In genomic region chr13:93628861-93629260, GRCm38 (mm10) we compare ENCODE assay signal across 30 mouse cellular contexts. TPM values are rescaled to one million over a fixed set of nuclear protein-coding genes. Genes with fewer than 3 reads are reported as not detected.
"Had no signal": no experiment of that assay in that cellular context is flagged by ENCODE, and none has a peak within 500 bp of the region (broad histone marks: within the 10 kb centered on the region; RNA-seq: fewer than 3 reads in every experiment).

No protein-coding gene starts in this region.

- DNase-seq: kidney, adult 8-10 months; kidney, postnatal 25 days; layer of hippocampus, adult 9-11 months; liver; lung, adult 18-20 months; lung, postnatal 10 days; lung, postnatal 36 days; retina, postnatal 1 day; right cerebral cortex, postnatal 25 days; spleen, adult 18-20 months; thymus, adult 18-20 months; thymus, postnatal 36 days had no signal

- H3K9me3 ChIP-seq: limb, embryonic 10.5 days; limb, embryonic 13.5 days; liver, embryonic 12.5 days; liver, embryonic 15.5 days; lung, embryonic 15.5 days; megakaryocyte, embryonic 14.5 days; midbrain, embryonic 10.5 days; midbrain, embryonic 13.5 days; neural tube, embryonic 13.5 days; stomach, embryonic 15.5 days had no signal

- H3K4me1 ChIP-seq: liver, embryonic 12.5 days; liver, embryonic 15.5 days; lung, embryonic 15.5 days; megakaryocyte, embryonic 14.5 days; midbrain, embryonic 13.5 days; neural tube, embryonic 13.5 days; stomach, embryonic 15.5 days had no signal

- H3K4me2 ChIP-seq: limb, embryonic 13.5 days; liver, embryonic 12.5 days; liver, embryonic 15.5 days; lung, embryonic 15.5 days; midbrain, embryonic 13.5 days; neural tube, embryonic 13.5 days; stomach, embryonic 15.5 days had no signal

- H3K27ac ChIP-seq: layer of hippocampus, adult 2 months; limb, embryonic 10.5 days; limb, embryonic 13.5 days; liver, embryonic 12.5 days; liver, embryonic 15.5 days; lung, embryonic 15.5 days; midbrain, embryonic 10.5 days; midbrain, embryonic 13.5 days; neural tube, embryonic 13.5 days; stomach, embryonic 15.5 days had no signal

- H3K9ac ChIP-seq: limb, embryonic 13.5 days; liver, embryonic 12.5 days; liver, embryonic 15.5 days; lung, embryonic 15.5 days; midbrain, embryonic 13.5 days; neural tube, embryonic 13.5 days; stomach, embryonic 15.5 days had no signal

- ATAC-seq: liver, embryonic 12.5 days; midbrain, embryonic 13.5 days; midbrain, embryonic 16.5 days had no signal

- H3K4me3 ChIP-seq: layer of hippocampus, adult 2 months; limb, embryonic 10.5 days; limb, embryonic 13.5 days; liver, embryonic 12.5 days; liver, embryonic 15.5 days; lung, embryonic 15.5 days; megakaryocyte, embryonic 14.5 days; midbrain, embryonic 10.5 days; midbrain, embryonic 13.5 days; myocyte; neural tube, embryonic 13.5 days; stomach, embryonic 15.5 days had no signal

- H3K36me3 ChIP-seq: limb, embryonic 10.5 days; limb, embryonic 13.5 days; liver, embryonic 12.5 days; lung, embryonic 15.5 days; midbrain, embryonic 10.5 days; midbrain, embryonic 13.5 days; neural tube, embryonic 13.5 days; stomach, embryonic 15.5 days had no signal

- H3K27me3 ChIP-seq: limb, embryonic 13.5 days; liver, embryonic 12.5 days; liver, embryonic 15.5 days; lung, embryonic 15.5 days; midbrain, embryonic 13.5 days; neural tube, embryonic 13.5 days; stomach, embryonic 15.5 days had no signal

RNA-seq across cellular contexts. Expression of gene Bhmt, which starts 8.9 kb away (rescaled TPM):
- total RNA-seq: layer of hippocampus, adult 2 months; layer of hippocampus, postnatal 25 days; left cerebral cortex, adult 18-20 months; left cerebral cortex, postnatal 25 days; monocyte, adult 5-6 weeks; neutrophil, adult 5-6 weeks had no signal
- polyA plus RNA-seq: limb, embryonic 10.5 days; limb, embryonic 13.5 days; midbrain, embryonic 16.5 days; myocyte; neural tube, embryonic 13.5 days had no signal

RNA-seq across cellular contexts. Expression of gene Bhmt2, which starts 45.2 kb away (rescaled TPM):
- total RNA-seq: monocyte, adult 5-6 weeks; neutrophil, adult 5-6 weeks had no signal
- polyA plus RNA-seq: limb, embryonic 10.5 days; lung, embryonic 15.5 days; midbrain, embryonic 10.5 days; myocyte had no signal

RNA-seq across cellular contexts. Expression of gene Dmgdh, which starts 45.4 kb away (rescaled TPM):
- total RNA-seq: monocyte, adult 5-6 weeks; neutrophil, adult 5-6 weeks had no signal
- polyA plus RNA-seq: limb, embryonic 10.5 days; limb, embryonic 13.5 days; lung, embryonic 15.5 days; myocyte; neural tube, embryonic 13.5 days had no signal
